Mouse (Mus musculus) heart, adult 2 months (tissue): ENCODE measurements at regions not wholly inside any gene's neighbourhood (a gene's known extent, or its start where the extent isn't known, plus 50 kb on each side); places are given as distances from the start of the nearest gene placed in this dataset.

Experiments
- CTCF ChIP-seq: fragments of 200-600 bp; IDR thresholded peaks from 2 replicates; pipeline ENCODE4 v1.8.1; 2022; ENCODE audit warnings: antibody characterized with exemption, mild to moderate bottlenecking, moderate library complexity
- POLR2A ChIP-seq: fragments of 200-500 bp; IDR thresholded peaks from 2 replicates; pipeline ENCODE4 v1.6.1; 2011; ENCODE audit warnings: mild to moderate bottlenecking, low read depth, low read length, control low read depth; ENCODE audit not compliant: insufficient read depth

DNA sequence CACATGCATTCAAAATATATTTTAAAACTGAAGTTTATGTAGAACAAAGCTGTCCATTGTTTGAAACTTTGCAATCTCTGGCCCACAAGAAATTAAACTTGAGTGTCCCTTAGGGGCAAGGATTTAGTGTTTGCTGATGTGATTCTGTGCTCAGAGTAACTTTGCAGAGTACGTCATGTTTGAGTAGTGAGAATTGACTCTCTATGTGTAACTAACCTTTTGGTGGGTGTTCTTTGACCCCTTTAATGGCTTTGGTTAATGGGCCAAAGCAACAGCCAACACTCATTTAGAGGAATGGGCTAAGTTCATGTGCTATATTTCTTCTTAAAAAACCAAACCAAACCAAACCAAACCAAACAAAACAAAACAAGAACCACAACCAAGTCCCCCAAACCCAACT is 102.6 kb upstream of the Pfkp start:
- TF ChIP-seq CTCF (no peak), POLR2A (no peak)
